Mouse (Mus musculus) right cerebral cortex, adult 2 months (tissue): ENCODE data around the gene Ssxb9.
"Not testable (repeated sequence)": the region's sequence is repeated elsewhere in the genome, so short reads cannot be mapped to it uniquely, and the experiment has no call there.

Source experiments
- DNase-seq, 2 experiments: peaks; one replicate each; pipeline ENCODE4 v3.0.0; 2021 to 2022; ENCODE audit warnings: low spot score in 2 of 2

The Ssxb9 gene

GRCm38 (mm10) chrX:8366678-8367077 is at the start of gene Ssxb9:
Gene Ssxb9 (plus strand): TSS chrX:8366978.
- not testable (repeated sequence) for DNase-seq

GRCm38 (mm10) chrX:8327124-8327523 is 39.7 kb upstream of the Ssxb9 start, which contains the start of gene Ssxb10:
Gene Ssxb10 (plus strand): TSS chrX:8327424.
- DNase-seq = no peak

- not testable (repeated sequence) for DNase-seq
Observed at GRCm38 (mm10) chrX:8413005-8413404, 46.2 kb downstream of the Ssxb9 start, which contains the start of gene Ssxb1. Gene Ssxb1 (plus strand): TSS chrX:8413305.
